Mouse (Mus musculus) urinary bladder, postnatal 4 days (tissue): Measurements from ENCODE around the gene Sp100.

Experiments used
- DNase-seq, 2 experiments: peaks; one replicate each; pipeline ENCODE4 v3.0.0; 2021 to 2022; ENCODE audit warnings: low spot score in 2 of 2

The Sp100 gene

GRCm38 (mm10) chr1:85750650-85751049 lies 100.9 kb downstream of the Sp100 start:
- no peak for DNase-seq

- DNase-seq, result no peak
These were observed 101.7 kb downstream of the Sp100 start for GRCm38 (mm10) chr1:85751494-85751893.

GRCm38 (mm10) chr1:85751932-85752680 lies 102.3 kb downstream of the Sp100 start:
- DNase-seq, result no peak

DNA sequence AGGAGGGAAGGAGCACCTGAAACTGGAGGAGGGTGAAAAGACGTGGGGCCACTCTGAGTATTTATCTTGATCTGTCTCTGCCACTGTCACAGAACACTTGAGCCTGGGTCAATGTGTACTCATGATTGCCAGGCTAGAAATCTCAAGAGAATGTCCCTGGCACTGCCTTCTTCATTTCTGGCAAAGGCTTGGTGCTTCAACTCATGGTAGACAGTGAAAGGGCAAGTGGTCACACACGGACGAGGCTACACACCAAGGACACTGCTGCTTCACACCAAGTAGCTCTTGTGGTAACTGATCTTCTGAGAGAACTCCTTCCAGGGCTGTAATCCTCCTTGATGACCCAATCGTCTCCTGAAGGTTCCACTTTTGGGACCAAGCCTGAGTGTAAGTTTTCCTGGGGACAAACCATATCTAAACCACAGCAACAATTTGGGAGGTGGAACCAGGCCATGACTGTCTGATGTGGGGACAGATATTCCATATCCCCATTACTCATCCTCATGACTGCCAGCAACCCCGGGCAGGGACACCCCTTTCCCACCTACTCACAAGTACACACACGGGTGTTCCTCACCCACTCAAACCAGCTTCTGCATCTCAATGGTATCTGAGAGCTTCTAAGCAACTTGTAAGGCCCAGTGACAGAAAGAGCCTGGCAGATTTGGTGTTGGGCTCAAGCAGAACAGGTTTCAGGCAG lies 107.9 kb downstream of the Sp100 start:
- no peak for DNase-seq

DNA sequence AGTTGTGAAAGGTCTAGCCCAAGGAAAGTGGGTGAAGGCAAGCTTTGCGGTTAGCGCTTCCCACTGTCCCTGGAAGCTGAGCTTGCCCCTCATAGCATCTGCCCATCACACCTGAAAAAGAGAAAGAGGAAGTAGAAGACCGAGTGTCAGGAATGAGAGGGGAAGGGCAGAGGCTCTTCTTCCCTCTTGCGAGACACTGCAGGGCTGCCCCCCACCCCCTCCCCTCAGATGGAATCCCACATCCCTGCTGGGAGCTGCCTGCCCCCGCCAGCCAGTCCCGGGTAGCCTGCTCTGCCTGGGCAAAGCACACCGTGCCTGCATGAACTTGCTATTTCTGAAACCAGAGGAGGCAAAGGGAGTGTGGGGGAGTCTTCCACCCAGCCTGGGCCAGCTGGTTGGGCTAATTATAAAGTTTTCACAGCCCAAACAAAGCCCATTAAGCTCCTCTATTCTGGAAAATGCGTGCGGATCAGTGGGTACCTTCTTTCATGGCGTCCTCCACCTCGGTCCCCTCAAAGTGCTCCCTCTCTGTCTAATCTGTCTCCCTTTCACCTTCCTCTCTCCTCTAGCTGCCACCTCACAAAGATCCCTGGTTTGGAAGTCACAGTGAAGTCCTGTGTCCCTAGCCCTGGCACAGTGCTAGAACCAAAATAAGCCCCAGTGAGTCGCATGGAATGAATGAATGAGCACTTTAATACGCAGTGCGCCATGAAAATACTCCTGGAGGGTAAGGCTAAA lies 108.6 kb downstream of the Sp100 start:
- DNase-seq, result no peak

- DNase-seq, result no peak
These were observed 109.1 kb downstream of the Sp100 start for GRCm38 (mm10) chr1:85758969-85759293.
